Mouse (Mus musculus) lung, postnatal 4 days (tissue): ENCODE data around the gene Tmem40.

Experiments
- DNase-seq, 2 experiments: peaks; one replicate each; pipeline ENCODE4 v3.0.0; 2021

Gene Tmem40

DNA sequence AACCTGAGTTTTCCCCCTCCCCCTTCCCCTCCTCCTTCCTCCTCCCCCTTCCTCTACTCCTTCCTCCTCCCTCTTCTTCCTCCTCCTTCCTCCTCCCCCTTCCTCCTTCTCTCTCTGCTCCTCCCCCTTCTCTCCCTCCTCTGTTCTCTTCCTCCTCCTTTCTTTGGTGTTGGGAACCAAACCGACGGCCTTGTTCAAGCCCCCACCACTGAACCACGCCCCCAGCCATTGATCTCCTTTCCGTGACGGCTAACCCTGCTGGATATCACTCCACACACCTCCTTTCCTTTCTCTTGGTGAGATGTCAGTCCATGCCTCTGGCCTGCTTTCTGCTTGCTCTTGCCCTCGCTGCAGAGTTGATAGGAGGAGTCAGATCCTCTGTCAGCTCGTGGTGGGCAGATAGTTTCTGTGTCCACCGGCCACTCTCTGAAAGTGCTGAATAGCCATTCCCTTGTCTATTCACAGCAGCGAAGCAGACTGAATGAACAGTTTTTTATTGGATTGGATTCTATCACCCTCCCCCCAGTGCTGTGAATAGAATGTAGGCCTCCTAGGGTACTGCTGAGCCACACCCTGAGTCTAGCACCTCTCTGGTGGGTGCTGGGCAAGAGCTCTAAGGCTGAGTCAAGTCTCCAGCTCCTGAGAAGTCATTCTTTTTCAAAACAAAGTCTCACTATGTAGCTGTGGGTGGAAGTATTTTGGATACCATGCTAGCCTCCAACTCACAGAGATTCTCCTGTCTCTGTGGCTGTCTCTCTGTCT, at the start of gene Tmem40:
Gene Tmem40, minus strand, starts transcription at position 416 of the 762 bp plus-strand sequence.
- peak; percentile 30 to 38 for DNase-seq

DNA sequence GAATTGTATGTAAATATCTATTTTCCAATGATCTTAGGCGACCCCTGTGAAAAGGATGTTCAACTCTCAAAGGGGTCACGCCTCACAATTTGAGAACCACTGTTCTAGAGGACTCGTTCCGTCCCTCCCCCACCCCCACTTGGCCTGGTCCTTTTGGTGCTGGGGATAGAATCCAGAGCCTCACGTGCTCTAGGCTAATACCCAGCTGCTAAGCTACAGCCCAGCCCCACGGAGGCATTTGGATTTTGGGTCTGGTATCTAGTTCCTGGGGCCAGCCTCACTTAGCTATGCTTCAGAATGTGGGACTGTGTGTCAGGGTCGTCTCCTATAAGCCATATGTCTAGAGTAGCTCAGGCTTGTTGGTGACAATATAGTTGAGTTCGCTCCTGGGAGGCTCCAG, 49.4 kb upstream of the Tmem40 start:
- no peak for DNase-seq

- DNase-seq, result peak; percentile 90
These were observed 46.5 kb upstream of the Tmem40 start, which contains the start of gene Rpl32 for GRCm38 (mm10) chr6:115808488-115809231. TSS of gene Rpl32 (minus strand) at chr6:115808747.

GRCm38 (mm10) chr6:115808196-115808487, 45.9 kb upstream of the Tmem40 start:
- no peak for DNase-seq

- peak in 1 of 2 experiments; percentile 27 for DNase-seq
These were observed 45.4 kb upstream of the Tmem40 start for GRCm38 (mm10) chr6:115807464-115808195.

DNA sequence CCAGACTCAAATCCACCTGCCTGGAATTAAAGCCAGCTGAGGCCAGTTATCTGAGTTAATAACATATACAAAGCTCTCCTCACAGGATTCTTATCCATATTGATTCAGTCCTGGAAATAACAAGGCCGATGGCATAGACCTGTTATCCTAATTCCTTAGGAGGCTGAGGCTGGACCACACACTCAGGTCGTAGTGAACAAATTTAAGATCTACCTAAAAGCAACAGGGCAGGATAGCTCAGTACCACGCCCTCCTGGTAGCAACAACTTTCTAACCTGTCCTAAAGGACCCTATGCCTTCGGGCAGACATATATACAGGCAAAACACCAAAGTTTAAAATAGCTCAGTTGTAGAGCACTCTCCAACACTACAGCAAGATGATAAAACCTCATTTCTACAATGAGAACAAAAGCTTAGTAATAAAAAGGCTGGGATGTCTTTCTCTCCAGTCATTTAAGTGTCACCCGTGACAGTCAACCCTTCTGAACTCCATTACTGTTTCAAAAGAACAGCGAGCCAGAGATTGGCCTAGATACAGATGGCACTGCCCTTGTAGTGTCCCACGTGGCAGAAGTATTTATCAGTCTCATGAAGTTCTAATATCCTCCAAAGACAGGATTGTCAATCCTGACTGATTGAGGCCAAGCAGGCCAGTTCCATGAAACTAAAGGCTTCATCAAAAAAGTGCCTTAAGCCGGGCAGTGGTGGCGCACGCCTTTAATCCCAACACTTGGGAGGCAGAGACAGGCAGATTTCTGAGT, 42.4 kb upstream of the Tmem40 start:
- no peak for DNase-seq

- DNase-seq, result peak; percentile 82 to 86
These were observed 41.6 kb upstream of the Tmem40 start for GRCm38 (mm10) chr6:115803541-115804382.

GRCm38 (mm10) chr6:115801811-115802210, 39.6 kb upstream of the Tmem40 start:
- DNase-seq, result peak in 1 of 2 experiments; percentile 47

DNA sequence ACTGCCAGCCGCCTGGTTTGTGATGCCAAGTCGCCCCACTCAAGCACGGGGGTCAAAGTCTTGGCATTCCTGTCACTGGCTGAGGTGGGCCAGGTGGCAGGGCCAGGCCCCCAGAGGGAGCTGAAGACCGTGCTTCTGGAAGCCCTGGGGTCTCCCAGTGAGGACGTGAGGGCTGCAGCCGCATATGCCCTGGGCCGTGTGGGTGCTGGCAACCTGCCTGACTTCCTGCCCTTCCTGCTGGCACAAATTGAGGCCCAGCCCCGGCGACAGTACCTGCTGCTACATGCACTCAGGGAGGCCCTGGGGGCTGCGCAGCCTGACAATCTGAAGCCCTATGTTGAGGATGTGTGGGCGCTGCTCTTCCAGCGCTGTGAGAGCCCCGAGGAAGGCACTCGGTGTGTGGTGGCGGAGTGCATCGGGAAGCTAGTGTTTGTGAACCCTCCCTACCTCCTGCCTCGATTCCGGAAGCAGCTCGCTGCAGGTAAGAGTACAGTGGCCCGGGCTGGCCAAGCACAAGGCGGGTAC, 30.5 kb upstream of the Tmem40 start:
- no peak for DNase-seq

GRCm38 (mm10) chr6:115791842-115792686, 29.9 kb upstream of the Tmem40 start:
- DNase-seq, result peak; percentile 47 to 88

DNA sequence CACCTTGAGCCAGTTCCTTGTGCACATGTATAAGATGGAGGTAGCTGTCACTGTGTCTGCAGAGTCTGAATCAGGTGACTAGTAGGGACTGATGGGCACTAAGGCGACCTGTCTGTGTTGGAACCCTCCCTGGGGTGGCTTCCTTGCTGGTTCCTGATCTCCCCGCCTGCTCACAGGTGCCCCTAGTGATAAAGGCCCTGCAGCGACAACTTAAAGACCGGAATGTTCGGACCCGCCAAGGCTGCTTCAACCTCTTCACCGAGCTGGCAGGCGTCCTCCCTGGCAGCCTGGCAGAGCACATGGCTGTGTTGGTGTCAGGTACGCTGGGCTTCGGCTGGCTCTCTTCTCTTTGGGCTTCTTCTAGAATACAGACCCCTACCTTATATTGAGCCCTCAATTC, 28.8 kb upstream of the Tmem40 start:
- no peak for DNase-seq

DNA sequence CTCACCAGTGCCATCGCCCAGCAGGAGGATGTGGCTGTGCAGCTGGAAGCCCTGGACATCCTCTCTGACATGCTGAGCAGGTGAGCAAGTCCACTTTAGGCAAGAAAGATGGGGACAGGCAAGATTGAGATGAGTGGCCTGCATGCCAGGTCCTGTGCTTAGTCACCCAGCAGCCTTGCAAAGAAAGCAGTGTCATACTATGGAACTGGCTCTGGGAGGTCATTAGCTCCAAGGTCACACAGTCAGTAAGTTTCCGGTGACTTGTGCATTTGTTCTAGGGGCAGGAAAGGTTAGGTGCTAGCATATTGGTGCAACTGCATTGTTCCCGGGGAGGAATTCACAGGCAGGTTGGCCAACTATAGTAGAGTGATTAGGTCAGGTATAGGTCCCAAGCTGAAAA, 20.6 kb upstream of the Tmem40 start:
- DNase-seq, result no peak

DNA sequence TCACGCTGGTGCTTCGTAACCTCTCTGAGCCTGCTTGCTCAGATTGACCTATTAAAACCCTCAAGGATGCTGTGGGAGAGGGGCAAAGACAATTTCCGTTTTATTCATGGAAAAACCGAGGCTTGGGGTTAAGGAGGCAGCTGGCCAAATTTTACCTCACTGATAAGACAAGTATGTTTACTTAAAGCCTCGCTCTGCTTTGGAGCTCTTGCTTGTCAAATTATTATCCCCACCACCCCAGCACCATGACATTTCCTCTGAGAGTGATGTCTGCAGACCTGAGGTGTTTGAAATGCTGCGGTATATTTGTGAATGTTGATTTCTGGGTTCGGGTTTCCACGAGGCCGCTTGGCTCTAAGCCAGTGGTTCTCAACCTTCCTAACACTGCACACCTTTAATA, 14.2 kb upstream of the Tmem40 start:
- DNase-seq, result no peak

- no peak for DNase-seq
These were observed 13.6 kb upstream of the Tmem40 start for GRCm38 (mm10) chr6:115775838-115776237.

- DNase-seq, result peak; percentile 66
These were observed 12.3 kb upstream of the Tmem40 start, which contains the start of gene Cand2 for GRCm38 (mm10) chr6:115774501-115774921. TSS of gene Cand2 (plus strand) at chr6:115774538.

DNA sequence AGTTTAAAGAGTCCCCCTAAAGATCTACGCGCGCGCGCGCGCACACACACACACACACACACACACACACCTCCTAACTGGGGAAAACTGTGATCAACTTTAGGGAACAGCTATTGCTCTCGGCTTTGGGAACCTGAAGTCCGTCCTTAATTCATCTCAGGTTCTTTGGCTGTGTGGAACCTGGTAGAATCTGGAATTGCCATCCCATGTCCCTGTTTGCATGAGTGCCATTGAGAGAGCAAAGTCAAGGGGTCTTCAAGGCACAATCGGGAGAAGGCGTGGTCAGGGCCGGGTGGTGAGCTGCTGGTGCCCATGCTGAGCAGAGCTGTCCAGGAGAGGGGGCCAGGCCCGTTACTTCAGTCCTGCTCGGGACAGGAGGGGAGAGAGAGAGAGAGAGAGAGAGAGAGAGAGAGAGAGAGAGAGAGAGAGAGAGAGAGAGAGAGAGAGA, 11.8 kb upstream of the Tmem40 start:
- DNase-seq, result peak; percentile 38 to 66

DNA sequence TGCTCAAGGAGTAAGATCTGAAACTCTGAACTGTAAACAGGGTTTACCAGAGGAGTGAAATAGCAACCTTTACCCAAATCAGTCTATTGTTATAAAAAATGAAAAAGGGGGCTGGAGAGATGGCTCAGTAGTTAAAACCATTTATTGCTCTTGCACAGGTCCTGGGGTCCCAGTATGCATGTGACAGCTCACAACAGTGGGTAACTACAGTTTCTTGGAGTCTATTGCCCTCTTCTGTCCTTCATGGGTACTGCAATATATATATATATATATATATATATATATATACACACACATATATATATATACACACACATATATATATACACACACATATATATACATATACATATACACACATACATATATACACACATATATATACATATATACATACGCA, 10.4 kb upstream of the Tmem40 start:
- DNase-seq, result no peak

- DNase-seq, result no peak
These were observed 10.0 kb upstream of the Tmem40 start for GRCm38 (mm10) chr6:115772201-115772600.

GRCm38 (mm10) chr6:115770852-115771251, 8.6 kb upstream of the Tmem40 start:
- no peak for DNase-seq

GRCm38 (mm10) chr6:115770059-115770670, 8.0 kb upstream of the Tmem40 start:
- no peak for DNase-seq
